Mouse (Mus musculus): ENCODE data around the gene Gm20388. TPM values are rescaled to one million over a fixed set of nuclear protein-coding genes. Genes with fewer than 3 reads are reported as not detected.

Gene Gm20388
- polyA plus RNA-seq, 1 experiment from 2014 or later, result 1.7 TPM

- peaks cover 11% of the 10 kb centered on the region for H3K36me3 ChIP-seq
- H3K4me1 ChIP-seq (replicated peaks), result peaks cover 58% of the 10 kb centered on the region
- WGBS, result 94% methylated on average over 12 of the region's 12 CpGs
- no peak for DNase-seq (ENCODE audit: low spot score)
- H3K4me3 ChIP-seq, result no peak overlapping the region
- H3K9me3 ChIP-seq, result no peaks in the 10 kb centered on the region
- H3K27me3 ChIP-seq (ENCODE audit: insufficient read depth, poor library complexity, severe bottlenecking), result no peaks in the 10 kb centered on the region
- peak overlapping the region; percentile 45 for H3K27ac ChIP-seq
Observed at GRCm38 (mm10) chr8:124264671-124265070, 4354.0 kb downstream of the Gm20388 start.

GRCm38 (mm10) chr8:124265130-124265529 is 4354.5 kb downstream of the Gm20388 start:
- Histone ChIP-seq H3K27me3 (ENCODE audit: insufficient read depth, poor library complexity, severe bottlenecking) (no peaks in the 10 kb centered on the region), H3K4me3 (no peak overlapping the region), H3K9me3 (no peaks in the 10 kb centered on the region), H3K4me1 (replicated peaks) (peaks cover 53% of the 10 kb centered on the region), H3K36me3 (peaks cover 11% of the 10 kb centered on the region), H3K27ac (peak overlapping the region; percentile 45)
- WGBS, result 95% methylated on average over 2 of the region's 2 CpGs
- no peak for DNase-seq (ENCODE audit: low spot score)

- H3K4me3 ChIP-seq, result no peak overlapping the region
- no peak for DNase-seq (ENCODE audit: low spot score)
- peak overlapping the region; percentile 45 for H3K27ac ChIP-seq
- no peaks in the 10 kb centered on the region for H3K27me3 ChIP-seq (ENCODE audit: insufficient read depth, poor library complexity, severe bottlenecking)
- 83% methylated on average over 8 of the region's 8 CpGs for WGBS
- H3K9me3 ChIP-seq, result no peaks in the 10 kb centered on the region
- H3K4me1 ChIP-seq (replicated peaks), result peaks cover 47% of the 10 kb centered on the region
- H3K36me3 ChIP-seq, result peaks cover 11% of the 10 kb centered on the region
Observed at GRCm38 (mm10) chr8:124265798-124266197, 4355.2 kb downstream of the Gm20388 start.

DNA sequence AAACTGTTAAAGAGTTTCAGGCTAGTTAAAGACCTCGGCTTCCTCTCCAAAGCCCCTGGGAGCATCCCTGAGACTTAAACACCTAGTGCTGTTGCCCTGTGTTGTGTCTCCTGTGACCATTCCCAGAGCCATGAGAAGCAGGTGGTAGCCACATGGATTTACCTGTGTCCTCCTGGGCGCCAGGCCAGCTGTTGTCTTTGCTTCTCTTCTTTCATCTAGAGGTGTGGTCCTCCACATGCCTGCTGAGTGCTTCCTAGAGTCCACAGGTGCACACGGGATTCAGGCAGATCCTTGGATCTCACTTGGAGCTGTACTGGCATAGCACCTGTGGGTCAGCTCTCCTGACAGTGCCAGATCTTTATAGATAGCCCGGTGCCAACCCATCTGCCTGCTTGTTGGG is 4356.6 kb downstream of the Gm20388 start:
- WGBS, result 88% methylated on average over 4 of the region's 4 CpGs
- Histone ChIP-seq H3K27me3 (ENCODE audit: insufficient read depth, poor library complexity, severe bottlenecking) (no peaks in the 10 kb centered on the region), H3K4me1 (replicated peaks) (peaks cover 33% of the 10 kb centered on the region), H3K9me3 (no peaks in the 10 kb centered on the region), H3K27ac (no peak overlapping the region), H3K36me3 (peaks cover 13% of the 10 kb centered on the region), H3K4me3 (no peak overlapping the region)
- no peak for DNase-seq (ENCODE audit: low spot score)

- 91% methylated on average over 6 of the region's 6 CpGs for WGBS
- DNase-seq (ENCODE audit: low spot score), result no peak
- H3K36me3 ChIP-seq, result peaks cover 23% of the 10 kb centered on the region
- no peak overlapping the region for H3K27ac ChIP-seq
- H3K4me1 ChIP-seq (replicated peaks), result peaks cover 31% of the 10 kb centered on the region
- H3K4me3 ChIP-seq, result no peak overlapping the region
- no peaks in the 10 kb centered on the region for H3K27me3 ChIP-seq (ENCODE audit: insufficient read depth, poor library complexity, severe bottlenecking)
- H3K9me3 ChIP-seq, result no peaks in the 10 kb centered on the region
Observed at GRCm38 (mm10) chr8:124270504-124270903, 4359.9 kb downstream of the Gm20388 start.

GRCm38 (mm10) chr8:124270904-124271303 is 4360.3 kb downstream of the Gm20388 start:
- Histone ChIP-seq H3K27me3 (ENCODE audit: insufficient read depth, poor library complexity, severe bottlenecking) (no peaks in the 10 kb centered on the region), H3K4me1 (replicated peaks) (peaks cover 27% of the 10 kb centered on the region), H3K27ac (no peak overlapping the region), H3K4me3 (no peak overlapping the region), H3K9me3 (peaks cover 1% of the 10 kb centered on the region; the same call in 1 of the 2 replicates), H3K36me3 (peaks cover 27% of the 10 kb centered on the region)
- WGBS, result 90% methylated on average over 11 of the region's 11 CpGs
- DNase-seq (ENCODE audit: low spot score), result no peak

DNA sequence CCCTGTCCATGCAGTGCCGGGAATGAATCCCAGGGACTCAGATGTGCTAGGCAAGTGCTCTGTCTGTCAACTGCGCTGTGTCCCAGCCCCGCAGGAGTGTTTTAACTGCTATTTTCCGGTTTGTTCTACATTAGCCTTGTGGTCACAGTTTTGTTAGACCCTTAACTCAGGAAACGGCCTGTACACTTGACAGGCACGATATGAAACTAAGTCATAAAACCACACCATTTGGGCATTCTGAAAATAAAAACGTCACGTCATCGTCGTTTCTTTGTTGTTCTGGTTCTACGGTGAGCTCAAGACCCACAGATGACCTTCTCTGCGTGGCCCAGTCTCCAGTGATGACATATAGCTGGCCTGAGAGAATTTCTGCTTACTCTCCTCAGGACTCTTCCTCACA is 4360.9 kb downstream of the Gm20388 start:
- Histone ChIP-seq H3K9me3 (peaks cover 6% of the 10 kb centered on the region; the same call in 1 of the 2 replicates), H3K4me3 (no peak overlapping the region), H3K4me1 (replicated peaks) (peaks cover 29% of the 10 kb centered on the region), H3K36me3 (peaks cover 33% of the 10 kb centered on the region), H3K27ac (no peak overlapping the region), H3K27me3 (ENCODE audit: insufficient read depth, poor library complexity, severe bottlenecking) (no peaks in the 10 kb centered on the region)
- no peak for DNase-seq (ENCODE audit: low spot score)
- WGBS, result 93% methylated on average over 12 of the region's 12 CpGs

GRCm38 (mm10) chr8:124272792-124273191 is 4362.2 kb downstream of the Gm20388 start:
- peak overlapping the region; percentile 1; the same call in 1 of the 2 replicates for H3K27ac ChIP-seq
- peaks cover 6% of the 10 kb centered on the region; the same call in 1 of the 2 replicates for H3K9me3 ChIP-seq
- peaks cover 30% of the 10 kb centered on the region for H3K36me3 ChIP-seq
- H3K4me1 ChIP-seq (replicated peaks), result peaks cover 41% of the 10 kb centered on the region
- 74% methylated on average over 3 of the region's 3 CpGs for WGBS
- no peaks in the 10 kb centered on the region for H3K27me3 ChIP-seq (ENCODE audit: insufficient read depth, poor library complexity, severe bottlenecking)
- no peak overlapping the region for H3K4me3 ChIP-seq
- DNase-seq (ENCODE audit: low spot score), result no peak

DNA sequence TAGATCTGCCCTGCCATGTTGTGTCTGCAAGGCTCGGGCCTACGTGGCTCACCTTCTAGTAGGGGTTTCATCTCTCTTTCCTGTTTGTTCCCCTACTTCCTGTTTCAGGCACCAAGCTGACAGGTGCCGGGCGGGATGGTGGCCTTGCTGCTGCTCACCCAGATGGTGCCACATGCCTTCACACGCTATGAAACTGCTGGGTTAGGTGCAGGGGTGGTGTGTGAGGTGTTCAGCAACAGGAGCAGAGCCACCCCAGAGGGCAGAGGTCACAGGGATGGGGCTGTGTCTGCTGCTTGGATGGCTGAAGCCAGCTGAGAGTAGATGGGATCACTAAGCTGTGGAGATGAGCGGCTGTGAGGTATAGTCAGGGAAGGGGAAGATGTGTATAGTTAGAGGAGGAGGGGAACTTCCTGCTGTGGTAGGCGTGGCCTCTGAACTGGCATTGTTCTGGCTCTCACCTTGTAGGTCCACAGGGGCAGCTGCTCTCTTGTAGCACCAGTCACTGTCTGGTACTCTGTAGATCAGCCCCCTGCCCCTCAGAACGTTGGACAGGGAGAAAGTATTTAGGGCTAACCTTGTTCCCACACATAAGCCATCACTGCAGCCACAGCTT is 4363.1 kb downstream of the Gm20388 start:
- DNase-seq (ENCODE audit: low spot score), result no peak
- Histone ChIP-seq H3K4me1 (replicated peaks) (peaks cover 51% of the 10 kb centered on the region), H3K36me3 (peaks cover 27% of the 10 kb centered on the region), H3K9me3 (peaks cover 6% of the 10 kb centered on the region; the same call in 1 of the 2 replicates), H3K4me3 (no peak overlapping the region), H3K27me3 (ENCODE audit: insufficient read depth, poor library complexity, severe bottlenecking) (no peaks in the 10 kb centered on the region), H3K27ac (peak overlapping the region; percentile 51)
- WGBS, result 60% methylated on average over 8 of the region's 8 CpGs

- Histone ChIP-seq H3K36me3 (peaks cover 27% of the 10 kb centered on the region), H3K4me3 (no peak overlapping the region), H3K27ac (peak overlapping the region; percentile 51), H3K27me3 (ENCODE audit: insufficient read depth, poor library complexity, severe bottlenecking) (no peaks in the 10 kb centered on the region), H3K4me1 (replicated peaks) (peaks cover 59% of the 10 kb centered on the region), H3K9me3 (peaks cover 6% of the 10 kb centered on the region; the same call in 1 of the 2 replicates)
- no peak for DNase-seq (ENCODE audit: low spot score)
- WGBS, result 69% methylated on average over 10 of the region's 10 CpGs
Observed at GRCm38 (mm10) chr8:124274441-124275120, 4363.9 kb downstream of the Gm20388 start.

- Histone ChIP-seq H3K36me3 (peaks cover 27% of the 10 kb centered on the region), H3K27me3 (ENCODE audit: insufficient read depth, poor library complexity, severe bottlenecking) (no peaks in the 10 kb centered on the region), H3K4me3 (no peak overlapping the region), H3K9me3 (peaks cover 6% of the 10 kb centered on the region; the same call in 1 of the 2 replicates), H3K27ac (0 out of 2 replicates have a peak overlapping the region, but pooled peaks have one; percentile 35), H3K4me1 (replicated peaks) (peaks cover 60% of the 10 kb centered on the region)
- DNase-seq (ENCODE audit: low spot score), result no peak
- WGBS, result 95% methylated on average over 10 of the region's 10 CpGs
Observed at GRCm38 (mm10) chr8:124275377-124276071, 4364.9 kb downstream of the Gm20388 start.

DNA sequence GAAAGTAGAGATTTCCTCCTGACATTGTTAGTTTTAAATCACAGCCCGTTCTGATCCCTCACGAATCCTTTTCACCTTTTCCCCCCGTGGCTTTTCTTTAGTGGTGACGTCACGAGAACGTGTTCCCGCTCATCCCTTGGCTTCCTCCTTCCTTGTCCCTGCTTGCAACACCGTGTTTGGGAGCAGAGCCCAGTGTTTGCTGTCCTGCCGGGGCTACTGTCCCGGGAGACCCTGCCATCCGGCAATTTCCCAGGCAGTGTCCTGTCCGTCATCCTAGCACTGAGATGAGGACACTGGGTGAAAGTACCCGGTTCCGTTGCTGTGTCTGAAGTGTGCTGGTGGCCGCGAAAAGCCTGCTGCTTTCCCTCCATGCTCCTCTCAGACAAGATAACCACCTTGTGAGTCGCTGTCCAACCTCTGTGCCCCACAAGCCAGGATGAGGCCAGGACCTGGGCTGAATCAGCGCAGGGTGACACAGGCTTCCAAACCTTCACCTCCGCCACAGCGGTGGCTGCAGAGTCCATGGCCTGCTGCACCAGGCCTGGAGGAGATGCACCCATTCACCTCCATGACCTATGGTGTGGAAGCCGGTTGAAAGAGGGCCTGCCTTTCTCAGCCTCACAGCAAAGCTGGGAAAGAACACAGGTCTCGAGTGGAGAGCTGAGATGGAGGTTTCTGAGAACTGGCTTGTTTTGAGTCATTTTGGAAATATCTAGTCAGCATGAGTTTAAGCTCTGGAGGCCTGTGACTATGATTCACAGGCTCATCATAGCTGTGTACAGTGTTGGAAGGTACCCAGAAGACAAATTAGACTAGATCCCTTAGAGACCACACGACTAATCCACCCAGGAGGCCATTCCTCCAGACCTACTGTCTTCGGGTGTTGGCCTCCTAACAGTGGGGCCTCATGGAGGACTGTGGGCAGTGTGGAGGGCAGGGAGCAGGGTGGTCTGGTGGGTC is 4367.6 kb downstream of the Gm20388 start:
- DNase-seq (ENCODE audit: low spot score), result no peak
- Histone ChIP-seq H3K27me3 (ENCODE audit: insufficient read depth, poor library complexity, severe bottlenecking) (no peaks in the 10 kb centered on the region), H3K27ac (peak overlapping the region; percentile 72), H3K36me3 (peaks cover 21% of the 10 kb centered on the region), H3K9me3 (peaks cover 6% of the 10 kb centered on the region; the same call in 1 of the 2 replicates), H3K4me1 (replicated peaks) (peaks cover 76% of the 10 kb centered on the region), H3K4me3 (no peak overlapping the region)
- WGBS, result 80% methylated on average over 24 of the region's 24 CpGs

Measured in hindbrain, embryonic 10.5 days (tissue).